Mouse (Mus musculus) splenic B cell, adult 2 months (primary cell): ENCODE measurements around the gene Zfp607b.

Experiments
- DNase-seq: peaks from one replicate; pipeline ENCODE4 v3.0.0-alpha.2; 2011; ENCODE audit warnings: low read depth, low spot score
- H3K27me3 ChIP-seq: 2 replicates; pipeline ENCODE4 v1.6.1; 2012; ENCODE audit warnings: mild to moderate bottlenecking, low read length, moderate library complexity, mixed read lengths; ENCODE audit not compliant: control insufficient read depth, poor library complexity, insufficient read depth, severe bottlenecking
- H3K36me3 ChIP-seq: 2 replicates; pipeline ENCODE4 v1.6.1; 2012; ENCODE audit warnings: mild to moderate bottlenecking, low read length, moderate library complexity, mixed read lengths; ENCODE audit not compliant: control insufficient read depth, poor library complexity, insufficient read depth, severe bottlenecking

Gene Zfp607b

GRCm38 (mm10) chr7:27673064-27673574 lies 16.0 kb upstream of the Zfp607b start:
- H3K36me3 ChIP-seq, result no peaks in the 10 kb centered on the region
- DNase-seq, result no peak

GRCm38 (mm10) chr7:27673575-27674131 lies 15.5 kb upstream of the Zfp607b start:
- no peaks in the 10 kb centered on the region for H3K27me3 ChIP-seq
- DNase-seq, result no peak
- no peaks in the 10 kb centered on the region for H3K36me3 ChIP-seq

More at GRCm38 (mm10) chr7:27673064-27673574, 16.0 kb upstream of the Zfp607b start:
- no peaks in the 10 kb centered on the region for H3K27me3 ChIP-seq

- no peaks in the 10 kb centered on the region for H3K36me3 ChIP-seq
- no peaks in the 10 kb centered on the region for H3K27me3 ChIP-seq
- DNase-seq, result no peak
These were observed 15.0 kb upstream of the Zfp607b start for GRCm38 (mm10) chr7:27674195-27674521.

- Histone ChIP-seq H3K36me3 (no peaks in the 10 kb centered on the region), H3K27me3 (no peaks in the 10 kb centered on the region)
- DNase-seq, result peak; percentile 94
These were observed 14.5 kb upstream of the Zfp607b start, which contains the start of gene Map3k10 for GRCm38 (mm10) chr7:27674522-27675221. Map3k10 (minus strand) TSS chr7:27674598.

- Histone ChIP-seq H3K36me3 (no peaks in the 10 kb centered on the region), H3K27me3 (no peaks in the 10 kb centered on the region)
- no peak for DNase-seq
These were observed 13.9 kb upstream of the Zfp607b start for GRCm38 (mm10) chr7:27675222-27675612.

GRCm38 (mm10) chr7:27683218-27683617 lies 5.9 kb upstream of the Zfp607b start:
- DNase-seq, result no peak
- no peaks in the 10 kb centered on the region for H3K36me3 ChIP-seq
- no peaks in the 10 kb centered on the region for H3K27me3 ChIP-seq

- Histone ChIP-seq H3K36me3 (no peaks in the 10 kb centered on the region), H3K27me3 (no peaks in the 10 kb centered on the region)
- DNase-seq, result no peak
These were observed 3.9 kb upstream of the Zfp607b start for GRCm38 (mm10) chr7:27685220-27685619.

- DNase-seq, result peak; percentile 65
- H3K36me3 ChIP-seq, result no peaks in the 10 kb centered on the region
These were observed 3.5 kb upstream of the Zfp607b start for GRCm38 (mm10) chr7:27685681-27686080.

GRCm38 (mm10) chr7:27687043-27687442 lies 2.1 kb upstream of the Zfp607b start:
- H3K27me3 ChIP-seq, result no peaks in the 10 kb centered on the region
- H3K36me3 ChIP-seq, result no peaks in the 10 kb centered on the region
- no peak for DNase-seq

More at GRCm38 (mm10) chr7:27685681-27686080, 3.5 kb upstream of the Zfp607b start:
- no peaks in the 10 kb centered on the region for H3K27me3 ChIP-seq

GRCm38 (mm10) chr7:27687836-27688235 lies 1.3 kb upstream of the Zfp607b start:
- Histone ChIP-seq H3K36me3 (no peaks in the 10 kb centered on the region), H3K27me3 (no peaks in the 10 kb centered on the region)
- no peak for DNase-seq

GRCm38 (mm10) chr7:27688246-27688788 lies 823 bp upstream of the Zfp607b start:
- no peaks in the 10 kb centered on the region for H3K36me3 ChIP-seq
- peak; percentile 18 for DNase-seq

GRCm38 (mm10) chr7:27691076-27691475 lies 1.9 kb downstream of the Zfp607b start:
- peak; percentile 68 for DNase-seq
- Histone ChIP-seq H3K27me3 (no peaks in the 10 kb centered on the region), H3K36me3 (no peaks in the 10 kb centered on the region)

More at GRCm38 (mm10) chr7:27688246-27688788, 823 bp upstream of the Zfp607b start:
- H3K27me3 ChIP-seq, result no peaks in the 10 kb centered on the region

- DNase-seq, result no peak
- no peaks in the 10 kb centered on the region for H3K27me3 ChIP-seq
- H3K36me3 ChIP-seq, result no peaks in the 10 kb centered on the region
These were observed 7.6 kb downstream of the Zfp607b start for GRCm38 (mm10) chr7:27696711-27697110.

- H3K27me3 ChIP-seq, result no peaks in the 10 kb centered on the region
- H3K36me3 ChIP-seq, result no peaks in the 10 kb centered on the region
- no peak for DNase-seq
These were observed 21.3 kb downstream of the Zfp607b start for GRCm38 (mm10) chr7:27710402-27710801.

- Histone ChIP-seq H3K27me3 (no peaks in the 10 kb centered on the region), H3K36me3 (no peaks in the 10 kb centered on the region)
- no peak for DNase-seq
These were observed 32.8 kb downstream of the Zfp607b start for GRCm38 (mm10) chr7:27721951-27722350.
